In the genomic region with DNA sequence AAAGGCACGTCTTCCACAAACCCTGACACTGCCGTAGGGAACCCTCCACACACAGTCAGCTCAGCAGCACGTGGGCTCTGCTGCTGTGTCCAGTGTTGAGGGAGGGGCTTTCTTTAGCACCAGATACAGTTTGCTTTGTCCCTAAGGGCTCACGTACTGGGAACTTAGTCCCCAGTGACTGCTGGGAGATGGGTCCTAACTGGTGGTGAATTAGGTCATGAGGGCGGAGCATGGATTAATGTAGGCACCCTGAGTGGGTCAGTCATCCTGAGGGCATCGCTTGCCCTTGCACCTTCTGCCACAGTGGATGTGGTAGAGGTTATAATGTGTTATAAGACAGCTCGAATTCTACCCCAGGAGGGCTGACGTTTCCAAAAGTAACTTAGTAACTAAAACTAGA, we compare ENCODE assay signal across 25 mouse cellular contexts.
"Had no signal": no experiment of that assay in that cellular context is flagged by ENCODE, and none has a peak within 500 bp of the region (broad histone marks: within the 10 kb centered on the region; RNA-seq: fewer than 3 reads in every experiment).

No protein-coding gene starts in this region.

- ATAC-seq: hindbrain, embryonic 16.5 days; inflammation-experienced regulatory T-cells, adult 6 months; intestine, embryonic 15.5 days; intestine, postnatal 0 days had no signal

- H3K27ac ChIP-seq: gastrocnemius, adult 2 months; heart, embryonic 10.5 days; hindbrain, embryonic 10.5 days; hindbrain, embryonic 14.5 days; intestine, embryonic 15.5 days; layer of hippocampus, adult 2 months; left cerebral cortex, adult 2 months; limb, embryonic 10.5 days; limb, embryonic 12.5 days had no signal

- H3K9me3 ChIP-seq: heart, embryonic 10.5 days; heart, embryonic 12.5 days; hindbrain, embryonic 10.5 days; intestine, embryonic 15.5 days; limb, embryonic 10.5 days; limb, embryonic 12.5 days had no signal

- DNase-seq: gastrocnemius, adult 2 months; gastrocnemius, postnatal 10 days; gastrocnemius, postnatal 25 days; heart, adult 18-20 months; heart, postnatal 10 days; heart, postnatal 4 days; kidney, adult 18-20 months; kidney, adult 8-10 months; kidney, postnatal 10 days; kidney, postnatal 25 days; kidney, postnatal 4 days; liver had no signal

- H3K27me3 ChIP-seq: heart, embryonic 12.5 days; intestine, embryonic 15.5 days; limb, embryonic 12.5 days had no signal

- H3K4me2 ChIP-seq: heart, embryonic 12.5 days; hindbrain, embryonic 14.5 days; intestine, embryonic 15.5 days; limb, embryonic 12.5 days; liver, embryonic 11.5 days had no signal

- H3K9ac ChIP-seq: hindbrain, embryonic 14.5 days; intestine, embryonic 15.5 days; limb, embryonic 12.5 days had no signal

- H3K4me3 ChIP-seq: gastrocnemius, adult 2 months; heart, embryonic 10.5 days; heart, embryonic 12.5 days; hindbrain, embryonic 10.5 days; intestine, embryonic 15.5 days; layer of hippocampus, adult 2 months; left cerebral cortex, adult 2 months; limb, embryonic 10.5 days; limb, embryonic 12.5 days had no signal
